Mouse (Mus musculus): ENCODE data around the gene Slc12a7. TPM values are rescaled to one million over a fixed set of nuclear protein-coding genes. Genes with fewer than 3 reads are reported as not detected.

The Slc12a7 gene
- polyA plus RNA-seq, 1 experiment from 2014 or later, result 19.7 TPM

DNA sequence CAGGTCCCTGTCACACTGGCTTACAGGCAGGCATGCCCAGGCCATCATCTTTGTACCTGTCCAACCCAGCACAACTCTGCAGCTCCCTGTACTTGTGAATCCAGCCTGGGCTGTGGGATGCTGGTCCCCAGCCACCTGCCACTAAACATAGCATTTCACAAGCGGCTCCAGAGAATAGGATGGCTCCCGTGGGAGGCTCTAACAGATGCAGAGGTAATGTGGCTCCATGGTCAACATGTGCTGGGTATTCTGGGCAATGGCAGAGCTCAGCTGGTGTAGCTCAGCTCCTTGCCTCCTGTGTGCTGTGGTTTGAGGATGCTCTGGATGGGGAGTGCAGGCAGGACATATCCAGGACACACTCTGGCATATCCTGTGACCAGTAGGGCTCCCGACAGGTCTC lies 10.8 kb downstream of the Slc12a7 start:
- Histone ChIP-seq H3K4me3 (ENCODE audit: low read depth, low read length) (no peak overlapping the region), H3K9ac (no peak overlapping the region), H3K4me1 (ENCODE audit: insufficient read depth) (no peaks in the 10 kb centered on the region), H3K4me2 (no peak overlapping the region), H3K36me3 (ENCODE audit: insufficient read depth) (no peaks in the 10 kb centered on the region), H3K27ac (ENCODE audit: low read depth) (no peak overlapping the region), H3K27me3 (ENCODE audit: insufficient read depth, low read length) (peaks cover under 1% of the 10 kb centered on the region; the same call in 1 of the 2 replicates), H3K9me3 (ENCODE audit: low read depth, low read length) (no peaks in the 10 kb centered on the region)
- 68% methylated on average over 3 of the region's 3 CpGs for WGBS
- TF ChIP-seq CTCF (IDR thresholded peaks at IDR 0.05; ENCODE audit: low read depth), result no peak
- DNase-seq (no peak), ATAC-seq (ENCODE audit: insufficient read depth) (no peak)

DNA sequence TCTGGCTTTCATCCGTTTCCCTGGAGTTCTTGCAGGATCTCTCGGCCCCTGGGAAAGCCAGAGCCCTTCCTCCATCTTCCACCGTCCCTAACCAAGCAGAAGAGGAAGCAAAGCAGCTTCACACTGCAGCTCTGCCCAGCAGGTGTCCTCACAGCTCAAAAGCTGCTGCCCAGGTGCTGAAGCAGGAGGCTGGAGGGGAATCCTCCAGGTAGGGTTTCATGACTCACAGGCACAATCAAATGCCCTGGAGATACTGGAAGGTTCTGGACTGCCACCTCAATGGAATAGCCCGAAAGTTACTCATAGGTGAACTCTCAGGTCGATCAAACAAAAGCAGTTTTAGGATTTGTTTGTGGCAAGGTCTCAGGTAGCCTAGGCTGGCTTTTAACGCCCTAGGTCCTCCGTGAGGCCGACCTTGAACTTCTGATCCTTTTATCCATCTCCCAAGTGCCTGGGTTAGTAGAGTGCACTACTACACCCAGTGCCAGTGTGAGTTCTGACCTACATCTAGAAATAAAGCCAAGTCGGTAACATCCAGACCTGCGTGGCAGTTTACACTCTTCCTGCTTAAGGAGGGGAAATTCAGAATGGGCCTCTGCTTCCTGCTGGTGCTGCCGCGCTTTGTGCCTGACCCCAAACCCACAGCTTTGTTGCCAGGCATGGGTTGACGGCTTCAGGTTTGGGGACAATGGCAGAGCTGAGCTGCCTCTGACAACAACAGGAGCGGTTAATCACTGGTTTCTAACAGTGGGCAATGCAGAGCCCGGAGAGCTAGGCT lies 16.0 kb downstream of the Slc12a7 start:
- Histone ChIP-seq H3K27me3 (ENCODE audit: insufficient read depth, low read length) (peaks cover 5% of the 10 kb centered on the region; the same call in 1 of the 2 replicates), H3K4me2 (no peak overlapping the region), H3K9me3 (ENCODE audit: low read depth, low read length) (no peaks in the 10 kb centered on the region), H3K9ac (no peak overlapping the region), H3K4me3 (ENCODE audit: low read depth, low read length) (no peak overlapping the region), H3K36me3 (ENCODE audit: insufficient read depth) (no peaks in the 10 kb centered on the region), H3K27ac (ENCODE audit: low read depth) (peak overlapping the region; percentile 3; the same call in 1 of the 2 replicates), H3K4me1 (ENCODE audit: insufficient read depth) (no peaks in the 10 kb centered on the region)
- ATAC-seq (ENCODE audit: insufficient read depth) (no peak), DNase-seq (peak; percentile 8)
- peak; percentile 56 for TF ChIP-seq CTCF (IDR thresholded peaks at IDR 0.05; ENCODE audit: low read depth)
- WGBS, result 35% methylated on average over 15 of the region's 15 CpGs

GRCm38 (mm10) chr13:73750435-73750834 lies 17.5 kb downstream of the Slc12a7 start:
- ATAC-seq (ENCODE audit: insufficient read depth), result no peak
- no peak overlapping the region for H3K4me3 ChIP-seq (ENCODE audit: low read depth, low read length)
- DNase-seq, result no peak
- WGBS, result 56% methylated on average over 6 of the region's 6 CpGs
- H3K9me3 ChIP-seq (ENCODE audit: low read depth, low read length), result no peaks in the 10 kb centered on the region
- H3K9ac ChIP-seq, result no peak overlapping the region
- H3K36me3 ChIP-seq (ENCODE audit: insufficient read depth), result no peaks in the 10 kb centered on the region
- H3K4me1 ChIP-seq (ENCODE audit: insufficient read depth), result no peaks in the 10 kb centered on the region
- no peak for TF ChIP-seq CTCF (IDR thresholded peaks at IDR 0.05; ENCODE audit: low read depth)
- H3K27ac ChIP-seq (ENCODE audit: low read depth), result no peak overlapping the region
- H3K27me3 ChIP-seq (ENCODE audit: insufficient read depth, low read length), result peaks cover 5% of the 10 kb centered on the region; the same call in 1 of the 2 replicates
- H3K4me2 ChIP-seq, result no peak overlapping the region

- no peak for TF ChIP-seq CTCF (IDR thresholded peaks at IDR 0.05; ENCODE audit: low read depth)
- H3K4me2 ChIP-seq, result no peak overlapping the region
- 88% methylated on average over 3 of the region's 3 CpGs for WGBS
- no peak overlapping the region for H3K27ac ChIP-seq (ENCODE audit: low read depth)
- H3K9ac ChIP-seq, result no peak overlapping the region
- H3K36me3 ChIP-seq (ENCODE audit: insufficient read depth), result no peaks in the 10 kb centered on the region
- ATAC-seq (ENCODE audit: insufficient read depth) (no peak), DNase-seq (no peak)
- no peaks in the 10 kb centered on the region for H3K4me1 ChIP-seq (ENCODE audit: insufficient read depth)
- H3K9me3 ChIP-seq (ENCODE audit: low read depth, low read length), result no peaks in the 10 kb centered on the region
- peaks cover 5% of the 10 kb centered on the region; the same call in 1 of the 2 replicates for H3K27me3 ChIP-seq (ENCODE audit: insufficient read depth, low read length)
- H3K4me3 ChIP-seq (ENCODE audit: low read depth, low read length), result no peak overlapping the region
These were observed 18.4 kb downstream of the Slc12a7 start for GRCm38 (mm10) chr13:73751284-73751683.

DNA sequence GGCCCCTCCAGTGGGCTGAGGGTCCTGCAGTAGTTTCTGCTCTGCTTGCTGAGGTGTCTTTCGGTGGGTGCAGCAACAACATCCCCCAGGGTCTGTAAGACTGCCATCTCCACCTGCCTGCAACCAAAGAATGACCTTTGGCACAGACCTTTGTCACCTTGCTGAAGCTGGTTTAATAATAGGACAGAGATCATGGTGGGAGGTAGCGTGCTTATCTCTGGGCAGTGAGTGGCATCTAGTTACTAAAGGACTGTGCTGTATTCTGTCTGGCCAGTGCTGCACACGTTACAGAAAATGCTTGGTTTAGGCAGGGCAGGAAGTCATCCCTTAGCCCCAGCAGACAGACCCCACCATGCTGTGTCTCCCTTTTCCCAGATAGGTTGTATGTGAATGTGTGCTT lies 22.9 kb downstream of the Slc12a7 start:
- H3K4me2 ChIP-seq, result no peak overlapping the region
- H3K36me3 ChIP-seq (ENCODE audit: insufficient read depth), result no peaks in the 10 kb centered on the region
- no peak overlapping the region for H3K27ac ChIP-seq (ENCODE audit: low read depth)
- WGBS, result 40% methylated on average over 3 of the region's 3 CpGs
- H3K27me3 ChIP-seq (ENCODE audit: insufficient read depth, low read length), result no peaks in the 10 kb centered on the region
- DNase-seq (no peak), ATAC-seq (ENCODE audit: insufficient read depth) (no peak)
- H3K9me3 ChIP-seq (ENCODE audit: low read depth, low read length), result no peaks in the 10 kb centered on the region
- no peak for TF ChIP-seq CTCF (IDR thresholded peaks at IDR 0.05; ENCODE audit: low read depth)
- H3K9ac ChIP-seq, result no peak overlapping the region
- no peaks in the 10 kb centered on the region for H3K4me1 ChIP-seq (ENCODE audit: insufficient read depth)
- H3K4me3 ChIP-seq (ENCODE audit: low read depth, low read length), result no peak overlapping the region

- no peak for DNase-seq
- Histone ChIP-seq H3K9me3 (ENCODE audit: low read depth, low read length) (no peaks in the 10 kb centered on the region), H3K4me3 (ENCODE audit: low read depth, low read length) (no peak overlapping the region), H3K36me3 (ENCODE audit: insufficient read depth) (no peaks in the 10 kb centered on the region), H3K27ac (ENCODE audit: low read depth) (no peak overlapping the region), H3K4me1 (ENCODE audit: insufficient read depth) (no peaks in the 10 kb centered on the region), H3K4me2 (no peak overlapping the region), H3K9ac (no peak overlapping the region), H3K27me3 (ENCODE audit: insufficient read depth, low read length) (no peaks in the 10 kb centered on the region)
- 45% methylated on average over 2 of the region's 2 CpGs for whole genome bisulfite sequencing
- no peak for TF ChIP-seq CTCF (IDR thresholded peaks at IDR 0.05; ENCODE audit: low read depth)
- ATAC-seq (ENCODE audit: insufficient read depth), result no peak
These were observed 24.0 kb downstream of the Slc12a7 start for GRCm38 (mm10) chr13:73756916-73757315.

- TF ChIP-seq CTCF (IDR thresholded peaks at IDR 0.05; ENCODE audit: low read depth), result no peak
- no peak overlapping the region for H3K4me2 ChIP-seq
- ATAC-seq (ENCODE audit: insufficient read depth) (no peak), DNase-seq (no peak)
- H3K27me3 ChIP-seq (ENCODE audit: insufficient read depth, low read length), result no peaks in the 10 kb centered on the region
- H3K4me1 ChIP-seq (ENCODE audit: insufficient read depth), result no peaks in the 10 kb centered on the region
- H3K9me3 ChIP-seq (ENCODE audit: low read depth, low read length), result no peaks in the 10 kb centered on the region
- H3K36me3 ChIP-seq (ENCODE audit: insufficient read depth), result no peaks in the 10 kb centered on the region
- no peak overlapping the region for H3K27ac ChIP-seq (ENCODE audit: low read depth)
- H3K4me3 ChIP-seq (ENCODE audit: low read depth, low read length), result no peak overlapping the region
- H3K9ac ChIP-seq, result no peak overlapping the region
These were observed 24.5 kb downstream of the Slc12a7 start for GRCm38 (mm10) chr13:73757362-73757761.
